Mouse (Mus musculus) cerebellum, adult 11-12 months (tissue): ENCODE results near the gene Il1rap.

ENCODE experiments used
- DNase-seq: peaks from one replicate; pipeline ENCODE4 v3.0.0; 2022

The Il1rap gene

GRCm38 (mm10) chr16:26612499-26613220 lies 31.2 kb downstream of the Il1rap start:
- DNase-seq, result no peak

- DNase-seq, result no peak
Measured at GRCm38 (mm10) chr16:26623141-26623540, 41.6 kb downstream of the Il1rap start.

GRCm38 (mm10) chr16:26626065-26626464 lies 44.6 kb downstream of the Il1rap start:
- no peak for DNase-seq

- no peak for DNase-seq
Measured at GRCm38 (mm10) chr16:26634800-26635199, 53.3 kb downstream of the Il1rap start.

- DNase-seq, result no peak
Measured at GRCm38 (mm10) chr16:26643077-26643476, 61.6 kb downstream of the Il1rap start.

- no peak for DNase-seq
Measured at GRCm38 (mm10) chr16:26646066-26646465, 64.6 kb downstream of the Il1rap start.

GRCm38 (mm10) chr16:26647036-26647435 lies 65.5 kb downstream of the Il1rap start:
- no peak for DNase-seq

- no peak for DNase-seq
Measured at GRCm38 (mm10) chr16:26662722-26663436, 81.4 kb downstream of the Il1rap start.

GRCm38 (mm10) chr16:26666401-26666800 lies 84.9 kb downstream of the Il1rap start:
- DNase-seq, result no peak

GRCm38 (mm10) chr16:26669081-26669480 lies 87.6 kb downstream of the Il1rap start:
- DNase-seq, result no peak

- DNase-seq, result no peak
Measured at GRCm38 (mm10) chr16:26680381-26680780, 98.9 kb downstream of the Il1rap start.

GRCm38 (mm10) chr16:26689771-26690170 lies 108.3 kb downstream of the Il1rap start:
- no peak for DNase-seq

- no peak for DNase-seq
Measured at GRCm38 (mm10) chr16:26691294-26691693, 109.8 kb downstream of the Il1rap start.

GRCm38 (mm10) chr16:26698076-26698475 lies 116.6 kb downstream of the Il1rap start:
- DNase-seq, result no peak

- DNase-seq, result no peak
Measured at GRCm38 (mm10) chr16:26700440-26701103, 119.1 kb downstream of the Il1rap start.

- no peak for DNase-seq
Measured at GRCm38 (mm10) chr16:26705658-26706371, 124.3 kb downstream of the Il1rap start.

- DNase-seq, result no peak
Measured at GRCm38 (mm10) chr16:26706503-26706902, 125.0 kb downstream of the Il1rap start.

GRCm38 (mm10) chr16:26710922-26711321 lies 129.4 kb downstream of the Il1rap start:
- DNase-seq, result peak; percentile 5

GRCm38 (mm10) chr16:26713538-26714316 lies 132.2 kb downstream of the Il1rap start:
- no peak for DNase-seq

GRCm38 (mm10) chr16:26722464-26722863 lies 141.0 kb downstream of the Il1rap start:
- peak; percentile 16 for DNase-seq

- DNase-seq, result no peak
Measured at GRCm38 (mm10) chr16:26723952-26724747, 142.6 kb downstream of the Il1rap start.
